Mouse (Mus musculus) stomach, embryonic 14.5 days (tissue): ENCODE results near the gene Rab13. TPM values are rescaled to one million over a fixed set of nuclear protein-coding genes. Genes with fewer than 3 reads are reported as not detected.

Source experiments
- ATAC-seq: fragments of 200-750 bp; cut with Nextera tagmentation; 2 replicates; pipeline ENCODE4 v1.8.0; 2017; ENCODE audit warnings: low read depth, moderate TSS enrichment; ENCODE audit not compliant: insufficient number of reproducible peaks, insufficient read depth, low FRiP score
- H3K27ac ChIP-seq: fragments of 300-500 bp; sonication (generic); 2 replicates; pipeline ENCODE4 v1.5.1; 2014; ENCODE audit warnings: mild to moderate bottlenecking, low read length, moderate library complexity, mixed read lengths
- H3K27me3 ChIP-seq: fragments of 300-500 bp; sonication (generic); 2 replicates; pipeline ENCODE4 v1.6.1; 2014; ENCODE audit warnings: low read length, control low read depth, mixed read lengths; ENCODE audit not compliant: control insufficient read depth, insufficient read depth
- H3K36me3 ChIP-seq: fragments of 300-500 bp; sonication (generic); 2 replicates; pipeline ENCODE4 v1.6.1; 2014; ENCODE audit warnings: mild to moderate bottlenecking, control low read depth, low read length, moderate library complexity, mixed read lengths; ENCODE audit not compliant: control insufficient read depth, insufficient read depth
- H3K4me1 ChIP-seq: fragments of 300-500 bp; sonication (generic); 2 replicates; pipeline ENCODE4 v1.6.1; 2014; ENCODE audit warnings: low read length, control low read depth, mixed read lengths; ENCODE audit not compliant: control insufficient read depth, insufficient read depth
- H3K4me2 ChIP-seq: fragments of 300-500 bp; sonication (generic); replicated peaks from 2 replicates; pipeline ENCODE4 v1.6.1; 2014; ENCODE audit warnings: low read depth, low read length, control low read depth
- H3K4me3 ChIP-seq: fragments of 300-500 bp; sonication (generic); 2 replicates; pipeline ENCODE4 v1.5.1; 2014; ENCODE audit warnings: low read depth, low read length, control low read depth
- H3K9ac ChIP-seq: fragments of 300-500 bp; sonication (generic); replicated peaks from 2 replicates; pipeline ENCODE4 v1.6.1; 2014; ENCODE audit warnings: low read depth, mild to moderate bottlenecking, control low read depth, low read length, moderate library complexity, mixed read lengths
- H3K9me3 ChIP-seq: fragments of 300-500 bp; sonication (generic); 2 replicates; pipeline ENCODE4 v1.6.1; 2016; ENCODE audit warnings: low read depth, low read length, control low read depth; ENCODE audit not compliant: control insufficient read depth
- WGBS: fragments of 180-500 bp; shearing (Covaris S2); extraction: QIAGEN DNeasy Blood & Tissue Kit; methylation state at CpG from one replicate; pipeline ENCODE4 v1.1.7; 2014; 5-methylcytosine and 5-hydroxymethylcytosine counted together
- polyA plus RNA-seq: library from polyadenylated mRNA; unstranded; fragments of >200 nt; fragmentation: Nextera tagmentation; extraction: Ambion mirVana; gene quantifications from 2 replicates; pipeline ENCODE4 v1.2.1, GENCODE M21; 2014

Rab13 gene
- polyA plus RNA-seq, 1 experiment from 2014 or later: 17.7 TPM

DNA sequence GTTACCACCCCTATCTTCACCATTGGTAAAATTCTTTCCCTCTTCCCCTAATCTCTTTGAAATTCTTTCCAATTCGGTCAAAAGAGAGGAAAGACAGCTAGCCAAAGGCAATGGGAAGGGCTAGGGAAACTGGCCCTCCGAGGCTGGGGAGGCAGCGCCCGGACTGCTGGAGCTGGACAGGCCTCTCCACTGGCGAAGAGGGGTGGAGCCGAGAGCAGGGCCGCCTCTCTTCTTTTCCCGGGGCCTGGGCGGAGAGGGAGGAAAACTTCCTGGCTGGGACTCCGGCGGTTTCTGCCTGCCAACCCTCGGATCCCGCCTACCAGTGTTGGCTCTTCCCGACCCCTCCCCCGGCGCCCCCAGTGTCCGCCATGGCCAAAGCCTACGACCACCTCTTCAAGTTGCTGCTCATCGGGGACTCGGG, 7.0 kb downstream of the Rab13 start:
- peaks cover 13% of the 10 kb centered on the region; the same call in 1 of the 2 replicates for H3K4me1 ChIP-seq
- WGBS: 0% methylated on average over 19 of the region's 20 CpGs
- H3K36me3 ChIP-seq: peaks cover 8% of the 10 kb centered on the region; the same call in 1 of the 2 replicates

DNA sequence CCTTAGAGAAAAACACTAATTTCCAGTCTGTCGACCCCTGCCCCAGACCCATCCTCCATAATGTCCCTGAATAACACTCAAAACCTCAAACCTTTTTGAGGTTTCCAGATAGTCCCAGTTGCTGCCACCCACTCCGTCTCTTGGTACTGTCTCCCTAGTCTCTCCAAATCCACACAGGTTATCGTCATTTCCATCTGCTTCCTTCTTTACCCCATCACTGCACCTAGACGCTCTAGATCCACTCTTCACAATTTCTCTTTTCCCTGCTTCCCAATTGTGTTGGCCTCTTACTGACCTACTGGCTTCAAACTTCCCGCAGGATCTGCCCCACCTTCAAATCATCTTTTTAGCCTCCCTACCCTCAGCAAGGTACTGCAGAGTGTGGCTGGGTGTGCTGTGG, 7.6 kb downstream of the Rab13 start:
- H3K4me2 ChIP-seq: peak overlapping the region; percentile 51
- H3K36me3 ChIP-seq: peaks cover 10% of the 10 kb centered on the region; the same call in 1 of the 2 replicates
- peaks cover 13% of the 10 kb centered on the region; the same call in 1 of the 2 replicates for H3K4me1 ChIP-seq
- H3K9ac ChIP-seq: peak overlapping the region; percentile 45
- H3K27ac ChIP-seq: peak overlapping the region; percentile 77; the same call in 1 of the 2 replicates
- WGBS: 15% methylated on average over 5 of the region's 5 CpGs
- no peaks in the 10 kb centered on the region for H3K27me3 ChIP-seq
- 0 out of 2 replicates have a peak, but pooled peaks have one; percentile 6 for ATAC-seq
- no peaks in the 10 kb centered on the region for H3K9me3 ChIP-seq
- peak overlapping the region; percentile 44 for H3K4me3 ChIP-seq

More for the DNA sequence above, 7.0 kb downstream of the Rab13 start:
- Histone ChIP-seq H3K27me3 (no peaks in the 10 kb centered on the region), H3K4me3 (peak overlapping the region; percentile 44), H3K9me3 (no peaks in the 10 kb centered on the region), H3K27ac (peak overlapping the region; percentile 77), H3K9ac (peak overlapping the region; percentile 45), H3K4me2 (peak overlapping the region; percentile 51)
- ATAC-seq: peak; percentile 89

- Histone ChIP-seq H3K9me3 (no peaks in the 10 kb centered on the region), H3K4me2 (no peak overlapping the region), H3K9ac (no peak overlapping the region), H3K27me3 (no peaks in the 10 kb centered on the region), H3K27ac (no peak overlapping the region), H3K4me1 (peaks cover 13% of the 10 kb centered on the region; the same call in 1 of the 2 replicates), H3K36me3 (peaks cover 10% of the 10 kb centered on the region; the same call in 1 of the 2 replicates), H3K4me3 (no peak overlapping the region)
- ATAC-seq: no peak
- 81% methylated on average over 4 of the region's 4 CpGs for WGBS
Observed at GRCm38 (mm10) chr3:90222455-90222854, 9.0 kb downstream of the Rab13 start.

GRCm38 (mm10) chr3:90222941-90223340, 9.4 kb downstream of the Rab13 start:
- Histone ChIP-seq H3K9ac (no peak overlapping the region), H3K4me3 (no peak overlapping the region), H3K9me3 (no peaks in the 10 kb centered on the region), H3K27me3 (no peaks in the 10 kb centered on the region), H3K27ac (no peak overlapping the region), H3K36me3 (peaks cover 10% of the 10 kb centered on the region; the same call in 1 of the 2 replicates), H3K4me1 (peaks cover 13% of the 10 kb centered on the region; the same call in 1 of the 2 replicates), H3K4me2 (no peak overlapping the region)
- WGBS: 70% methylated on average over 3 of the region's 3 CpGs
- ATAC-seq: no peak

GRCm38 (mm10) chr3:90224331-90224730, 10.8 kb downstream of the Rab13 start:
- 82% methylated on average over 10 of the region's 10 CpGs for WGBS
- no peak for ATAC-seq

GRCm38 (mm10) chr3:90231075-90231474, 17.6 kb downstream of the Rab13 start:
- ATAC-seq: no peak
- peak overlapping the region; percentile 60 for H3K4me3 ChIP-seq
- no peaks in the 10 kb centered on the region for H3K27me3 ChIP-seq
- peaks cover 21% of the 10 kb centered on the region for H3K36me3 ChIP-seq
- H3K9ac ChIP-seq: no peak overlapping the region; the same call in 1 of the 2 replicates
- H3K9me3 ChIP-seq: no peaks in the 10 kb centered on the region
- peak overlapping the region; percentile 70 for H3K4me2 ChIP-seq
- no peak overlapping the region for H3K27ac ChIP-seq
- WGBS: 15% methylated on average over 8 of the region's 8 CpGs
- H3K4me1 ChIP-seq: no peaks in the 10 kb centered on the region

More at GRCm38 (mm10) chr3:90224331-90224730, 10.8 kb downstream of the Rab13 start:
- Histone ChIP-seq H3K4me1 (peaks cover 13% of the 10 kb centered on the region; the same call in 1 of the 2 replicates), H3K27ac (no peak overlapping the region), H3K4me2 (no peak overlapping the region), H3K36me3 (peaks cover 10% of the 10 kb centered on the region; the same call in 1 of the 2 replicates), H3K4me3 (no peak overlapping the region), H3K9me3 (no peaks in the 10 kb centered on the region), H3K27me3 (no peaks in the 10 kb centered on the region), H3K9ac (no peak overlapping the region)

- peak within 1 kb of the TSS; percentile 70 for H3K4me2 ChIP-seq
Observed at GRCm38 (mm10) chr3:90231507-90232333, 18.2 kb downstream of the Rab13 start, which contains the start of gene Jtb. TSS of gene Jtb (plus strand) at chr3:90231597.

DNA sequence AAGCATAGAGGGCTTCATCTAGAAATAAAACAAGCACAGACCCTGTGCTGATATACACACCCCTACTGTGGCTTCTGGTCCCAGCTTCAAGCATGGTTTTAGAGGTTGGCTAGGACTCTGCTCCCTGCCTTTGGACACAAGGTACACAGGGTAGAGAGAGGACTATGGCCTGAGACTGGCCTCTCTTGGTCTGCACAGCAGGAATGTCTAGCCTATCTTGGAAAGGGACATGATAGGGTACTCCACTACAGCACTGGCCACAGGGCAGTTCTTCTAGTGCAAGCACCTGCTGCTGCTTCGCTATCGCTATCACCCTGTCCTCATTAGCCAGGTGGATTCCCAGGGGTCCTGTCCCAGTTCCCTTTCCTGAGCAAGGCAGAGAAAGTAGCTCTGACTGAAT, 27.8 kb downstream of the Rab13 start:
- H3K4me2 ChIP-seq: no peak overlapping the region
- no peak for ATAC-seq
- H3K4me3 ChIP-seq: no peak overlapping the region
- WGBS: 82% methylated on average over 2 of the region's 2 CpGs
- H3K4me1 ChIP-seq: peaks cover 12% of the 10 kb centered on the region; the same call in 1 of the 2 replicates
- no peak overlapping the region for H3K9ac ChIP-seq
- peaks cover 3% of the 10 kb centered on the region; the same call in 1 of the 2 replicates for H3K36me3 ChIP-seq
- no peak overlapping the region for H3K27ac ChIP-seq
- H3K9me3 ChIP-seq: no peaks in the 10 kb centered on the region
- no peaks in the 10 kb centered on the region for H3K27me3 ChIP-seq

More at GRCm38 (mm10) chr3:90231507-90232333, 18.2 kb downstream of the Rab13 start, which contains the start of gene Jtb:
- Histone ChIP-seq H3K27me3 (no peaks in the 10 kb centered on the region), H3K9ac (peak within 1 kb of the TSS; percentile 63), H3K9me3 (no peaks in the 10 kb centered on the region), H3K4me1 (no peaks in the 10 kb centered on the region), H3K27ac (peak within 1 kb of the TSS; percentile 85), H3K4me3 (peak within 1 kb of the TSS; percentile 60), H3K36me3 (peaks cover 26% of the 10 kb centered on the region)
- peak; percentile 96 for ATAC-seq
- WGBS: under 1% methylated on average over 59 of the region's 61 CpGs
